Mouse (Mus musculus): Measurements from ENCODE around the gene Gm8947.
"Not testable (repeated sequence)": the region's sequence is repeated elsewhere in the genome, so short reads cannot be mapped to it uniquely, and the experiment has no call there.

The Gm8947 gene

GRCm38 (mm10) chr1:151192075-151192474, at the start of gene Gm8947:
Gene Gm8947 (plus strand): TSS chr1:151192376.
- DNase-seq (ENCODE audit: low spot score in 2 of 2) = not testable (repeated sequence)

- no peak for DNase-seq (ENCODE audit: low spot score in 2 of 2)
These were observed 47.6 kb upstream of the Gm8947 start for GRCm38 (mm10) chr1:151144471-151145146.

- no peak for DNase-seq (ENCODE audit: low spot score in 2 of 2)
These were observed 44.4 kb upstream of the Gm8947 start for GRCm38 (mm10) chr1:151147801-151148200.

- no peak for DNase-seq (ENCODE audit: low spot score in 2 of 2)
These were observed 42.0 kb upstream of the Gm8947 start for GRCm38 (mm10) chr1:151150211-151150610.

- no peak for DNase-seq (ENCODE audit: low spot score in 2 of 2)
These were observed 41.1 kb upstream of the Gm8947 start for GRCm38 (mm10) chr1:151151089-151151488.

GRCm38 (mm10) chr1:151153056-151153652, 39.0 kb upstream of the Gm8947 start:
- DNase-seq (ENCODE audit: low spot score in 2 of 2) = no peak

- DNase-seq (ENCODE audit: low spot score in 2 of 2) = not testable (repeated sequence)
These were observed 38.0 kb upstream of the Gm8947 start for GRCm38 (mm10) chr1:151154131-151154530.

- DNase-seq (ENCODE audit: low spot score in 2 of 2) = no peak
These were observed 36.0 kb upstream of the Gm8947 start for GRCm38 (mm10) chr1:151156129-151156528.

GRCm38 (mm10) chr1:151156777-151157632, 35.2 kb upstream of the Gm8947 start:
- no peak for DNase-seq (ENCODE audit: low spot score in 2 of 2)

- no peak for DNase-seq (ENCODE audit: low spot score in 2 of 2)
These were observed 34.0 kb upstream of the Gm8947 start for GRCm38 (mm10) chr1:151157963-151158856.

GRCm38 (mm10) chr1:151158857-151159510, 33.2 kb upstream of the Gm8947 start:
- no peak for DNase-seq (ENCODE audit: low spot score in 2 of 2)

GRCm38 (mm10) chr1:151166031-151166430, 26.1 kb upstream of the Gm8947 start:
- no peak for DNase-seq (ENCODE audit: low spot score in 2 of 2)

- DNase-seq (ENCODE audit: low spot score in 2 of 2) = no peak
These were observed 24.7 kb upstream of the Gm8947 start for GRCm38 (mm10) chr1:151167297-151168047.

GRCm38 (mm10) chr1:151168637-151169036, 23.5 kb upstream of the Gm8947 start:
- DNase-seq (ENCODE audit: low spot score in 2 of 2) = no peak

GRCm38 (mm10) chr1:151171572-151172461, 20.4 kb upstream of the Gm8947 start:
- no peak for DNase-seq (ENCODE audit: low spot score in 2 of 2)

GRCm38 (mm10) chr1:151177030-151177936, 14.9 kb upstream of the Gm8947 start:
- DNase-seq (ENCODE audit: low spot score in 2 of 2) = no peak

- DNase-seq (ENCODE audit: low spot score in 2 of 2) = no peak
These were observed 14.3 kb upstream of the Gm8947 start for GRCm38 (mm10) chr1:151177937-151178271.

GRCm38 (mm10) chr1:151178505-151179083, 13.6 kb upstream of the Gm8947 start:
- no peak for DNase-seq (ENCODE audit: low spot score in 2 of 2)

All from left cerebral cortex, adult 9 months (tissue).